Mouse (Mus musculus): ENCODE measurements around the gene Foxa2. TPM values are rescaled to one million over a fixed set of nuclear protein-coding genes. Genes with fewer than 3 reads are reported as not detected.
A peak's percentile ranks its signal among the peaks of the same experiment; 100 is the strongest.

Gene Foxa2
- polyA plus RNA-seq, 1 experiment from 2014 or later, result 0.24 TPM

DNA sequence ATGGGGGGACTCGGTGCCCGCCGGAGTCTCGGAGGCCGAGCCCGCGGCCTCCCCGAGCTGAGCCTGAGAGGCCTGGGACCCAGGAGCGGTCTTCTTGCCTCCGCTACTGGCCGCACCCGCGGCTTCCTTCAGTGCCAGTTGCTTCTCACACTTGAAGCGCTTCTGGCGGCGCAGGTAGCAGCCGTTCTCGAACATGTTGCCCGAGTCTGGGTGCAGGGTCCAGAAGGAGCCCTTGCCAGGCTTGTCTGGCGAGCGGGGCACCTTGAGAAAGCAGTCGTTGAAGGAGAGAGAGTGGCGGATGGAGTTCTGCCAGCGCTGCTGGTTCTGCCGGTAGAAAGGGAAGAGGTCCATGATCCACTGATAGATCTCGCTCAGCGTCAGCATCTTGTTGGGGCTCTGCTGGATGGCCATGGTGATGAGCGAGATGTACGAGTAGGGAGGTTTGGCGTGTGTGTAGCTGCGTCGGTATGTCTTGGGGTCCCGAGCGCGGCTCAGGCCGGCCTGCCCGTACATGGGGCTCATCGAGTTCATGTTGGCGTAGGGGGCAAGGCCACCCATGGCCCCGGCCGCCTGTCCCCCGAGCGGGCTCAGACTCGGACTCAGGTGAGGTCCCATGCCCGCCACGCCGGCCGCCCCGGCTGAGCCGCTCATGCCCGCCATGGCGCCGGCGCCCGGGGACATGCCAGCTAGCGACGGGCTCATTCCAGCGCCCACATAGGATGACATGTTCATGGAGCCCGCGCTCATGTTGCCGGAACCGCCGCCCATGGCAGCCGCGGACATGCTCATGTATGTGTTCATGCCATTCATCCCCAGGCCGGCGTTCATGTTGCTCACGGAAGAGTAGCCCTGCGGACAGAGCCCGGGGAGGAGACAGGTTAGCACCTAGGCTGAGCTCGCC lies 2.5 kb downstream of the Foxa2 start:
- ATAC-seq (ENCODE audit: insufficient number of reproducible peaks, insufficient read depth, low FRiP score, low read depth), result no peak
- Histone ChIP-seq H3K27me3 (ENCODE audit: control insufficient read depth, insufficient read depth, low read length) (peaks cover 100% of the 10 kb centered on the region), H3K4me2 (ENCODE audit: low read length) (peak overlapping the region; percentile 75), H3K4me3 (ENCODE audit: control insufficient read depth in 1 of 2, insufficient read depth in 1 of 2, low read depth in 1 of 2, low read length in 2 of 2) (peak overlapping the region; percentile 12 to 48; a peak in 3 of 4 replicates), H3K9ac (ENCODE audit: low read length) (no peak overlapping the region), H3K36me3 (ENCODE audit: control insufficient read depth, insufficient read depth, low read length) (no peaks in the 10 kb centered on the region), H3K9me3 (ENCODE audit: control insufficient read depth, low read length) (no peaks in the 10 kb centered on the region), H3K4me1 (ENCODE audit: control insufficient read depth in 2 of 2, insufficient read depth in 2 of 2, low read length in 2 of 2) (peaks cover 13 to 36% of the 10 kb centered on the region in 2 experiments; a peak in 3 of 4 replicates), H3K27ac (replicated peaks in 1 of 2; ENCODE audit: control insufficient read depth in 1 of 2, insufficient read depth in 1 of 2, low read depth in 2 of 2, low read length in 2 of 2) (no peak overlapping the region)
- 2% methylated on average over 68 of the region's 71 CpGs for WGBS

GRCm38 (mm10) chr2:148043271-148043975 lies 3.3 kb downstream of the Foxa2 start:
- no peaks in the 10 kb centered on the region for H3K9me3 ChIP-seq (ENCODE audit: control insufficient read depth, low read length)
- H3K4me1 ChIP-seq (ENCODE audit: control insufficient read depth in 2 of 2, insufficient read depth in 2 of 2, low read length in 2 of 2), result peaks cover 11 to 35% of the 10 kb centered on the region in 2 experiments; a peak in 3 of 4 replicates
- peaks cover 100% of the 10 kb centered on the region for H3K27me3 ChIP-seq (ENCODE audit: control insufficient read depth, insufficient read depth, low read length)
- no peaks in the 10 kb centered on the region for H3K36me3 ChIP-seq (ENCODE audit: control insufficient read depth, insufficient read depth, low read length)
- WGBS, result 18% methylated on average over 17 of the region's 17 CpGs
- no peak overlapping the region for H3K27ac ChIP-seq (replicated peaks in 1 of 2; ENCODE audit: control insufficient read depth in 1 of 2, insufficient read depth in 1 of 2, low read depth in 2 of 2, low read length in 2 of 2)
- H3K4me2 ChIP-seq (ENCODE audit: low read length), result peak overlapping the region; percentile 75; the same call in 1 of the 2 replicates
- H3K4me3 ChIP-seq (ENCODE audit: control insufficient read depth in 1 of 2, insufficient read depth in 1 of 2, low read depth in 1 of 2, low read length in 2 of 2), result peak overlapping the region in 1 of 2 experiments; percentile 48; a peak in 2 of 4 replicates
- H3K9ac ChIP-seq (ENCODE audit: low read length), result no peak overlapping the region
- no peak for ATAC-seq (ENCODE audit: insufficient number of reproducible peaks, insufficient read depth, low FRiP score, low read depth)

GRCm38 (mm10) chr2:148042126-148042640 lies 4.6 kb downstream of the Foxa2 start:
- Histone ChIP-seq H3K4me1 (ENCODE audit: control insufficient read depth in 2 of 2, insufficient read depth in 2 of 2, low read length in 2 of 2) (peaks cover 11 to 36% of the 10 kb centered on the region in 2 experiments; a peak in 3 of 4 replicates), H3K27ac (replicated peaks in 1 of 2; ENCODE audit: control insufficient read depth in 1 of 2, insufficient read depth in 1 of 2, low read depth in 2 of 2, low read length in 2 of 2) (no peak overlapping the region), H3K27me3 (ENCODE audit: control insufficient read depth, insufficient read depth, low read length) (peaks cover 99% of the 10 kb centered on the region), H3K9me3 (ENCODE audit: control insufficient read depth, low read length) (no peaks in the 10 kb centered on the region), H3K4me3 (ENCODE audit: control insufficient read depth in 1 of 2, insufficient read depth in 1 of 2, low read depth in 1 of 2, low read length in 2 of 2) (no peak overlapping the region), H3K9ac (ENCODE audit: low read length) (no peak overlapping the region), H3K36me3 (ENCODE audit: control insufficient read depth, insufficient read depth, low read length) (no peaks in the 10 kb centered on the region), H3K4me2 (ENCODE audit: low read length) (no peak overlapping the region)
- WGBS, result 19% methylated on average over 3 of the region's 3 CpGs
- no peak for ATAC-seq (ENCODE audit: insufficient number of reproducible peaks, insufficient read depth, low FRiP score, low read depth)

DNA sequence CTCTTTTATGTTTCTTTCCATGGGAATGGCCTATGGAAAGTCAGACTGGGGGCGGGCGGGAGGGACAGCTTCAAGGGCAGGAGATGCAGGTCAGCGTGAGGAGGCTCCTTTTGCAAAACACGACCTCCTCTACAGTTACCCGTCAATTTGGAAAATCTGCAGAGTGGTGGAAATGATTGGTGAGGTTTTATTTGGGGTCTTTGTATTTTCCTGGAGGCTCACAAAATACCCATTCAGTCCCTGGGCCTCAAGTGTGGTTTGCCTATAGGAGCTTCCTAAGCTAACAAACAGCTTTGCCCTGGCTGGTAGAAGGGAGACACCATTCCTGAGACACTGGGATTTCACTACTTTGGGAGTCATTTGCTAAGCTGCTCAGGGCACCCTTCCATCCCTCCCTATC lies 5.4 kb downstream of the Foxa2 start:
- peaks cover 99% of the 10 kb centered on the region for H3K27me3 ChIP-seq (ENCODE audit: control insufficient read depth, insufficient read depth, low read length)
- 6% methylated on average over 5 of the region's 5 CpGs for WGBS
- no peak overlapping the region for H3K9ac ChIP-seq (ENCODE audit: low read length)
- ATAC-seq (ENCODE audit: insufficient number of reproducible peaks, insufficient read depth, low FRiP score, low read depth), result no peak
- peaks cover 11 to 32% of the 10 kb centered on the region in 2 experiments; a peak in 3 of 4 replicates for H3K4me1 ChIP-seq (ENCODE audit: control insufficient read depth in 2 of 2, insufficient read depth in 2 of 2, low read length in 2 of 2)
- H3K27ac ChIP-seq (replicated peaks in 1 of 2; ENCODE audit: control insufficient read depth in 1 of 2, insufficient read depth in 1 of 2, low read depth in 2 of 2, low read length in 2 of 2), result no peak overlapping the region
- no peaks in the 10 kb centered on the region for H3K36me3 ChIP-seq (ENCODE audit: control insufficient read depth, insufficient read depth, low read length)
- H3K4me3 ChIP-seq (ENCODE audit: control insufficient read depth in 1 of 2, insufficient read depth in 1 of 2, low read depth in 1 of 2, low read length in 2 of 2), result no peak overlapping the region
- H3K9me3 ChIP-seq (ENCODE audit: control insufficient read depth, low read length), result no peaks in the 10 kb centered on the region
- H3K4me2 ChIP-seq (ENCODE audit: low read length), result no peak overlapping the region

GRCm38 (mm10) chr2:148040236-148041121 lies 6.3 kb downstream of the Foxa2 start:
- Histone ChIP-seq H3K27ac (replicated peaks in 1 of 2; ENCODE audit: control insufficient read depth in 1 of 2, insufficient read depth in 1 of 2, low read depth in 2 of 2, low read length in 2 of 2) (no peak overlapping the region), H3K36me3 (ENCODE audit: control insufficient read depth, insufficient read depth, low read length) (no peaks in the 10 kb centered on the region), H3K9ac (ENCODE audit: low read length) (no peak overlapping the region), H3K27me3 (ENCODE audit: control insufficient read depth, insufficient read depth, low read length) (peaks cover 99% of the 10 kb centered on the region), H3K9me3 (ENCODE audit: control insufficient read depth, low read length) (no peaks in the 10 kb centered on the region), H3K4me3 (ENCODE audit: control insufficient read depth in 1 of 2, insufficient read depth in 1 of 2, low read depth in 1 of 2, low read length in 2 of 2) (peak overlapping the region in 1 of 2 experiments; percentile 4; a peak in 1 of 4 replicates), H3K4me1 (ENCODE audit: control insufficient read depth in 2 of 2, insufficient read depth in 2 of 2, low read length in 2 of 2) (peaks cover 9 to 23% of the 10 kb centered on the region in 2 experiments; a peak in 3 of 4 replicates), H3K4me2 (ENCODE audit: low read length) (no peak overlapping the region)
- WGBS, result 1% methylated on average over 37 of the region's 37 CpGs
- no peak for ATAC-seq (ENCODE audit: insufficient number of reproducible peaks, insufficient read depth, low FRiP score, low read depth)

- 2% methylated on average over 53 of the region's 53 CpGs for WGBS
- ATAC-seq (ENCODE audit: insufficient number of reproducible peaks, insufficient read depth, low FRiP score, low read depth), result no peak
- no peaks in the 10 kb centered on the region for H3K9me3 ChIP-seq (ENCODE audit: control insufficient read depth, low read length)
- H3K4me3 ChIP-seq (ENCODE audit: control insufficient read depth in 1 of 2, insufficient read depth in 1 of 2, low read depth in 1 of 2, low read length in 2 of 2), result peak overlapping the region in 1 of 2 experiments; percentile 16; a peak in 1 of 4 replicates
- peaks cover 99% of the 10 kb centered on the region for H3K27me3 ChIP-seq (ENCODE audit: control insufficient read depth, insufficient read depth, low read length)
- H3K9ac ChIP-seq (ENCODE audit: low read length), result no peak overlapping the region
- H3K4me1 ChIP-seq (ENCODE audit: control insufficient read depth in 2 of 2, insufficient read depth in 2 of 2, low read length in 2 of 2), result peaks cover 3 to 16% of the 10 kb centered on the region in 2 experiments; a peak in 2 of 4 replicates
- H3K27ac ChIP-seq (replicated peaks in 1 of 2; ENCODE audit: control insufficient read depth in 1 of 2, insufficient read depth in 1 of 2, low read depth in 2 of 2, low read length in 2 of 2), result no peak overlapping the region
- H3K4me2 ChIP-seq (ENCODE audit: low read length), result 0 out of 2 replicates have a peak overlapping the region, but pooled peaks have one; percentile 9
- no peaks in the 10 kb centered on the region for H3K36me3 ChIP-seq (ENCODE audit: control insufficient read depth, insufficient read depth, low read length)
Observed at GRCm38 (mm10) chr2:148039351-148040235, 7.2 kb downstream of the Foxa2 start.
